Mouse (Mus musculus) neural tube, postnatal 0 days (tissue): ENCODE results near the gene Spem2. TPM values are rescaled to one million over a fixed set of nuclear protein-coding genes. Genes with fewer than 3 reads are reported as not detected.

Experiments
- polyA plus RNA-seq: library from polyadenylated mRNA; unstranded; fragments of >200 nt; fragmentation: Nextera tagmentation; extraction: Ambion mirVana; gene quantifications from 2 replicates; pipeline ENCODE4 v1.2.1, GENCODE M21; 2015

Gene Spem2
- not detected in 2 replicates for polyA plus RNA-seq

DNA sequence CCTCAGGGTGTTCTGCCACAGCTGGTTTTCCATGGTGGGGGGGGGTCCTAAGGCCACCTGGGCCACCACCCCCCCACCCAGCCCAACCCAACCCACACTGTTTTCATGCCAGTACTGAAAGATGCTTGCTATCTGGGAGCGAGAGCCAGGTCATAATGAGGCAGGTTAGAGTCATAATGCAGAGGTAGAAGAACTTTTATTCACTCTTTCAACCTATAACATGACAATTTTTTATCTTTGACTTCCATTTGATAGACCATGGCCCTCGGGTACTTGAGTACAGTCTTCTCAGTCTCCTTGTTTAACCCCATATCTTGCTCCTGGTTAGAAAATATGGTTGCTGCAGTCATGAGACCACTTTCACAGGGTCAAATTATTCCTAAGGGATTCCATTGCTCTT, at the start of gene Spem2:
Gene Spem2, minus strand, starts transcription at position 101 of the 400 bp plus-strand sequence.

DNA sequence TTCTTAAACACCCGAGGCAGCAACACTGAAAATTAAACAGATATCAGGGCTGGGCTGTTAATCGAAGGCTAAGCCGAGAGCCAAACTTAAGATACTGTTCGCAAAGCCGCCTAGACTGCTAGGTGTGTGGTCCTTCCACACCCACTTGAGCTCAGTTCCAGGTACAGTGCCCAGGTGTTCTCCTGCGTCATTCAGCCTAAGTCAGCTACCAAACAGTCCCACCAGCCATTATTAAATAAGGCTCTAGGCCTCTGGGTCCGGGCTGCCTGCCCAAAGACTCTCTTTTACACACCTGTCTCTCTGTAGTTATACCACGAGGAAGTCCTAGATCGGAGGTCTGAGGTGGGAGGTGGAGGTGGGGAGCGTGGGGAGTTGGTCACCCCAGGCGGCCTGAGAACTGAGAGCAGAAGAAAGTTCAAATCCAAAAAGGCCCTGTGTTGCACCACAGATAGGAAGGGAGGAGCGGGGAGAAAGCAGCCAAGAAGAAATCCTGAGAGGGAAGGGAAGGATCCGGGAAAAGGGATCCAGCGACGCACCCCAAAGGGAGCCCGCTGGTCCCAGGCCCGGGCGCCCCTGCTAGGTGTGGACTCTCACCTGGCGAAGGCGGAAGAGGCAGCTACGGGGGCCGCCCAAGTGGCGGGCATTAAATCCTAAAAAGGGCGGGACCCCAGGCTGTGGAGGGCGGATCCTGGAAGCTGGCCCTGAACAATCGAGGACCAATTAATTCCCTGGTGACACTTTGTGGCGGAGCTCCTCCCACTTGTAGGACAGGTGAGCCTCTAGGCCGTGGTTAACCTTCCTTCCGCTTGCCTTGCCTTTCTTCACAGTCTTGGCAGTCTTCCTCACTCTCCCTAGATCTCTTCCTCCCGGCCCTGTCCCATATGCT, 40.1 kb upstream of the Spem2 start, which contains the start of gene Tnk1:
Gene Tnk1, minus strand, starts transcription at position 618 of the 886 bp plus-strand sequence.

DNA sequence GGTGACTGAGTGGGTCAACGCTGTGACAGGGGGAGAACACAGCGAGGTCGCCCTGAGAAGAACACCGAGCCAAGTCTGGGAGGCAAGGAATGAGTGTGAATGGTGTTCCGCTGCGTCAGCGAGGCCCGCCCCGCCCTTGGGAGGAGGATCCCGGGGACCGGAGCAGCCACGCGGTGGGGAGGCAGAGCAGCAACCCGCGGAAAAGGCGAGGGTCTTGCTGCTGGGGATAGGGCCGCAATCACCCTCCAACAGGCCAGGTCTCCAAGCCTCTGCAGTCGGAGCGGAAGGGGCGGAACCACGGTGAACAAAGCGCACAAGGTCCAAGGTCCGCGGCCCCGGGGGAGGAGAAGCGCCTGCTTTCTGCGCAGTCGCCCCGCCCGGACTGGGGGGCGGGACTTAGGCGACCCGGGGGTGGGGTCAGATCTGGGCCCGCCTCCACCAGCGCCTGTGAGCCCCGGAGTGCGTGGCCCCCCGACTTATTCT, 28.0 kb upstream of the Spem2 start, which contains the start of gene Plscr3:
Gene Plscr3, plus strand, starts transcription at position 179 of the 483 bp plus-strand sequence.

DNA sequence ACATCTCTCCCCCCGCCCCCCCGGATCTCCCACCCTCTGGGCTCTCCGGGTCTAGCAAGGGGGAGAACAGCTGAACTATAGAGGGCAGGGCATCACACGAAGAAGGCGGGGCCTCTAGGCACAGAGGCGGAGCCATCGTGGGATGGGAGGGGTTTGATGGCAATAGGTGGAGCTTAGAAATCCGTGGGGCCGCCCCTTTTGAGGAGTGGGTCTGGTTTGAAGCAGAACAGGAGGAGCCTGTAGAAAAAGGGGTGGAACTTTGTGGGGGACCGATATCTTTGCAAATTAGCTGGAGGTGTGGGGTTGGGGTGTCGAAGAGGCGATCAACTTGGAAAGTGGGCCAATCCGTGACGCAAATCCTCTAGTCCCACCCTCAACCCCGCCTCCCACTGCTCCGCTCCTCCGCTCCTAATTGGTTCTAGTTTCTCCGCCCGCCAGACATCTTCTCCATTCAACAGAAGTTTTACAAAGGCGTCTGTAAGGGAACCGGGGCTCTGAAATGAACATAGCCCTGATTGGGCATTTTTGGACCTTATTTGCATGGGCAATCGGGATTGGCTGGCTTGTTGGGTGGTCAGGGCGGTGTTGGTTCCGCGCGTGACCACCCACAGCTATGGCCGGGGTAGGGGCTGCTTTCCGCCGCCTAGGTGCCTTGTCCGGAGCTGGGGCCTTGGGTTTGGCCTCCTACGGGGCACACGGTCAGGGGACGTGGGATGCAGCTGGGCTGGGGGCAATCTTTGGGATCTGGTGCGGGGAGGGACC, 19.9 kb upstream of the Spem2 start, which contains the start of gene Tmem256:
Gene Tmem256, plus strand, starts transcription at position 563 of the 762 bp plus-strand sequence.

DNA sequence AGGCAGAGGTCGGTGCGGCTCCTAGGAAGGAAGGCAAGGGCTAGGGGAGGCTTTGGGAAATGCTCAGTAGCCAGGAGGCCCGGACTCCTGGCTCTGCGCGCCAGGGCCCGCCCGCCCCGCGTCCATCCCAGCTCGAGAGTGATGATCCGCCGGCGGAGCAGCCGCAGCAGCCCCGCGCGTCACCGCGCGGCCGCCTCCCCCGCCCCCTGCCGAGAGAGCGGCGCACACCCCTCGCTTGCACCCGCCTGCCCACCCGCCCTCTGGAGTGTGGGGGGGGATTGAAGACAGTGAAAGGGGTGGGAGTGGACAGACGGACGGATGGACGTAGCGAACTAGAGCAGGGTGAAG, 19.3 kb upstream of the Spem2 start, which contains the start of gene Nlgn2:
Gene Nlgn2, minus strand, starts transcription at position 181 of the 348 bp plus-strand sequence.

DNA sequence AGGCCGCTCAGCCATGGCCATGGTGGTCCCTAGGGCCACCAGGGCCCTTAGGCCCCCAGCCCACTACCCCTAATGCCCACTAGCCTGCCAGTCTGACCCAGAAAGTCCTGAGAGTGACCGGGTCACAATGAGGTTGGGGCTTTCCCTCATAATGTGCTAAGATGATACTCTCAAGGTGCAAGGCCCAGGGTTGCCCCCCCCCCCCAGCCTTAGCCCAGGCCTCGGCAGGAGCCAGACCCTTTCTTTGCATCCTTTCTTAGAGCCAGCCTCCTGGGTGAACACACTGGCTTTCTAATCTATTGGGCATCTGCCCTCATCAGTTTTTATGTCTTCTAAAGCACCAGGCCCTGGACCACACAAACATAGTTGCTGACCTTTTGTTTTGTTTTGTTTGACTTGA, 3.8 kb upstream of the Spem2 start, which contains the start of gene Spem1:
Gene Spem1, minus strand, starts transcription at position 101 of the 400 bp plus-strand sequence.

DNA sequence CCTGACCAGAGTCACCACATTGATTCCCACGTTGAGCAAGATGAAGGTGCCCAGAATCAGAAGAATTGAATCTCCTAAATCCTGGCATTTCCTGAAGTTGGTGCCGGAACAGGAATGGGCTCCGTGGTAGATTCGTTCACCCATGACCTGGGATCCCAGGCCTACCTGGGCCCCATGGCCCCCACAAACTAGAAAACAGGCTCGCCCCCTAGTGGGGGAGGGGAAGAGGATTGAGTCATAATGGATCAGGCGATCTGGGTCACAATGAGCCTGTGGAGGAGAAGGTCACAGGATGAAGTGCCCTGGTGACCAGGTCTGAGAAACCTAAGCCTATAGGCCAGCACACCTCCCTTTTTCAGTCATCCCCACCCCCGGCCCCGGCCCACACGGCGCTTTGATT, 3.1 kb downstream of the Spem2 start, which contains the start of gene Gm39566:
Gene Gm39566, minus strand, starts transcription at position 144 of the 400 bp plus-strand sequence.

DNA sequence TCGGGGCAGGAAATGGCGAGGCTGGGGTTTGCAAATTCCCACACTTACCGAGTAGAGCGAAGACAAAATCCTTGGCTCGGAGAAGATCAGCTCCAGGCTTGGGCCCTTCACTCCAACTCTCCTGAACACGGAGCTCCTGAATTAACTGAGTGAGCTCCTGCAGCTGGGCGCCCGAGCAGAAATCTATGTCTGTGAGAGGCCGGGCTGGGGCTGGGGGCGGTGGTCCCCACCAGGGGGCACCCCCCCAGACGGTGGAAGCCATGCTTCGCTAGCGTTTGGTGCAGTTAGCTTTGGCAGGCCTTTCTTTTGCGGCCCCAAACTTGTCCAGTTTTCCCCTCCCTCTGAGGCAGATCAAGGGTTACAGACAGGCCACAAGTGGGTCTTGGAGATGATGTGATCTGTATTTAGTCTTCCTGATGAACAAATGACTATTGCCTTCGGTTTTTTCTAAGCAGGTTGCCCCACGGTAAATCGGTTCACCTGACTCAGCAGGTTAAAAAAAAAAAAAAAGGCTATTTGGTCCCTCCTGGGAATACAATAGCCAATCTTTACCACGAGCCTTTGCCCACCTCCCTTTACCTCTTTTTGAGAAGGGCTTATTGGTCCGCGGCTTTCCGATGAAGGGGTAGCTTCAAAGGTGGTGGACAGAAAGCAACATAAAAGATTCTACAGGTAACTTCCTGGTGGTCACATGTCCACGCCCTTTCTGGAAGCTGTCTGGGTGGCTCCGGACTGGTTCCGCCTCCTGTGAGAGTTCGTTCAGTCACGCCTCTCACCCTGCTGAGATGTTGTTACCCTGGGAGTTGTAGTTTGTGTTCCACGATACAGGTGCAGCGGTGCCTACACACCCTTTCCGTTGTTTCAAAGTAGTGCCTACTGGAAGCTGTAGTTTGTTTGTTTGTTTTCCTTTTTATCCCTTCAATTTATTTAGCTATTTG, 13.0 kb downstream of the Spem2 start, which contains the start of gene Tmem102:
Gene Tmem102, minus strand, starts transcription at position 653 of the 938 bp plus-strand sequence.

DNA sequence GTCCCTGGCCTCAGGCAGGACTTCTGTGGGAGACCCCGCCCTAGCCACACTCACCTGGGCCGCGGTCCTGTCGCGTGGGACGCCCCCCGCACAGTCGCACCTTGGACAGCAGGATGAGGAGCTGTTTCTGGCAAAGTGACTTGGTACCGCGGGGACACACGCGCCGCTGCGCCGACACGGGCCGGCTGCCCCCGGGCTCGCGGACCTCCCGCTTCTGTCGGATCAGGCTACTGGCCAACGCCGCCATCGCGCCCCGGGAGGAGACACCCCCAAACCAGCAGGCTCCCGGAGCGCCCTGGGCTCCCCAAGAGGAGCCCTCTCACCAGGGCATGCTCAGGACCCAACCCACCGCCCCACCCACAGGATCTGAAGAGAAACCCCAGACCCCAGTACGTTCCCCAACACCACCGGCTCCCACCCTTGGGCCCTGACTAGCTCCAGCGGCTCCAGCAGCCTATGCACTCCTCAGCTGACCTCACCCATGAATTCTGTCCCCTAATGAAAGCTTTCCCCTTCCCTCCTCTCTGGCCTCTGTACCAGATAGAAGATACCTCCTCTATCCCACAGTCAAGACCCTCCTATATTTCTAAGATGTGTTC, 16.8 kb downstream of the Spem2 start, which contains the start of gene Fgf11:
Gene Fgf11, minus strand, starts transcription at position 479 of the 599 bp plus-strand sequence.

DNA sequence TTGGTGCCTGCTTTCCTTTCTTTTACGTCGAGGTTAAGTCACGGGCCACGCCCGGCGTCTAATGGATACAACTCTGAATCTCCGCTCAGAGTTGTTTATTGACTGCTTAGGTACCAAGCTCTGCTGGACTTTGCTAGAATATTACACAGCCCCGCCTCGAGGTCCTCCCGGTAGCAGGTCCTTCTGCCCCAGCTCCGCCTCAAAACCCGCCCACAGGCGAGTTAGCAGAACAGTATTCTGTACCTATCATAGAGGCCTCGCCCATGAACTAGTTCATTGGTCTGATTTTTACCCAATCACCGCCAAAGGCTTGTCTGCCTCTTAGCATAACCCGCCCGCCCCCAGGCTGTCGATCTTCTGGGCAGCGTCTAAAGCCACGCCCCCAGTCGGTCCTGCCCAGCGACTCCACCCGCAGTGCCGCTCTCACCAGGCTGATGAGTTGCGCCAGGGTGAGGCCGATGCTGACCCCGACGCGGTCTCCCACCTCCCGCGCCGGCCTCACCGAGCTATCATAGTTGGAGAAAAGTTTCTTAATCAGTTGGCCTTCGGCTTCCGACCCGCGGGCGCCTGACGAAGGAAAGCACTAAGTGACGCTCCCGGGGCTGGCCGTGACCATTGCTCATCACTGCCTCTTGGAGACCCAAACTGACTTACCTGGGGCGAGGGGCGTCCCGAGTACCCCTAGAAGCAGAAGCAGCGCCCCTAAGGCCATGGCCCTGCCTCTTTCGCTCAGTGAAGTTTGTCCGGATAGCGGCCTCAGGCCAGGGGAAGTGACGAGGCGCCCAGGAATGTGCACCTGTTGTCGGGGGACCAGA, 22.9 kb downstream of the Spem2 start, which contains the start of gene Chrnb1:
Gene Chrnb1, minus strand, starts transcription at position 776 of the 815 bp plus-strand sequence.

Other genes with a start within 250 kb of the Spem2 start
- 12.1 and 13.1 TPM in 2 replicates for gene Wrap53, start 238.2 kb downstream of the Spem2 start, polyA plus RNA-seq
- 31.4 and 33.8 TPM in 2 replicates for gene Trp53, start 238.1 kb downstream of the Spem2 start, polyA plus RNA-seq
- gene Atp1b2, start 212.5 kb downstream of the Spem2 start, polyA plus RNA-seq: 226 and 228 TPM in 2 replicates
- not detected in 2 replicates for gene Shbg, start 200.6 kb downstream of the Spem2 start, polyA plus RNA-seq
- 29.9 and 31.5 TPM in 2 replicates for gene Sat2, start 196.4 kb downstream of the Spem2 start, polyA plus RNA-seq
- gene Fxr2, start 185.5 kb downstream of the Spem2 start, polyA plus RNA-seq: 29.7 and 32.1 TPM in 2 replicates
- gene Sox15, start 163.2 kb downstream of the Spem2 start, polyA plus RNA-seq: 0.36 and 0.46 TPM in 2 replicates
- 113 and 114 TPM in 2 replicates for gene Mpdu1, start 155.8 kb downstream of the Spem2 start, polyA plus RNA-seq
- 14.1 and 18.7 TPM in 2 replicates for gene Cd68, start 152.3 kb downstream of the Spem2 start, polyA plus RNA-seq
- gene Eif4a1, start 146.0 kb downstream of the Spem2 start, polyA plus RNA-seq: 347 and 357 TPM in 2 replicates
- gene Senp3, start 136.4 kb downstream of the Spem2 start, polyA plus RNA-seq: 69.5 and 74.3 TPM in 2 replicates
- 0.92 and 0.93 TPM in 2 replicates for gene Tnfsf13, start 132.7 kb downstream of the Spem2 start, polyA plus RNA-seq
- 7.0 TPM in 2 replicates for gene Tnfsf12, start 122.6 kb downstream of the Spem2 start, polyA plus RNA-seq
- 1.3 and 3.3 TPM in 2 replicates for gene Tnfsfm13, start 122.4 kb downstream of the Spem2 start, polyA plus RNA-seq
- gene Polr2a, start 59.8 kb downstream of the Spem2 start, polyA plus RNA-seq: 9.6 and 10.9 TPM in 2 replicates
- gene Slc35g3, start 56.5 kb downstream of the Spem2 start, polyA plus RNA-seq: 0.09 and 0.15 TPM in 2 replicates
- gene Zbtb4, start 52.6 kb downstream of the Spem2 start, polyA plus RNA-seq: 4.9 and 6.8 TPM in 2 replicates
- 1.3 and 1.5 TPM in 2 replicates for gene Chrnb1, start 22.5 kb downstream of the Spem2 start, polyA plus RNA-seq
- gene Fgf11, start 16.6 kb downstream of the Spem2 start, polyA plus RNA-seq: 7.1 and 8.5 TPM in 2 replicates
- 1.2 and 1.6 TPM in 2 replicates for gene Tmem102, start 12.8 kb downstream of the Spem2 start, polyA plus RNA-seq
- not detected in 2 replicates for gene Gm39566, start 3.2 kb downstream of the Spem2 start, polyA plus RNA-seq
- not detected in 2 replicates for gene Spem1, start 3.7 kb upstream of the Spem2 start, polyA plus RNA-seq
- gene Nlgn2, start 19.3 kb upstream of the Spem2 start, polyA plus RNA-seq: 25.7 and 29.7 TPM in 2 replicates
- 452 and 485 TPM in 2 replicates for gene Tmem256, start 20.0 kb upstream of the Spem2 start, polyA plus RNA-seq
- gene Plscr3, start 27.9 kb upstream of the Spem2 start, polyA plus RNA-seq: 32.3 and 33.8 TPM in 2 replicates
- gene Tnk1, start 40.3 kb upstream of the Spem2 start, polyA plus RNA-seq: 0.15 TPM in 1 of 2 replicates, not detected in the other
- gene Tmem95, start 59.6 kb upstream of the Spem2 start, polyA plus RNA-seq: not detected in 2 replicates
- 2.1 and 2.2 TPM in 2 replicates for gene Kctd11, start 62.9 kb upstream of the Spem2 start, polyA plus RNA-seq
- gene Acap1, start 77.1 kb upstream of the Spem2 start, polyA plus RNA-seq: 0.10 and 0.15 TPM in 2 replicates
- 3.0 and 3.2 TPM in 2 replicates for gene 2810408A11Rik, start 82.5 kb upstream of the Spem2 start, polyA plus RNA-seq
- 13.0 and 19.0 TPM in 2 replicates for gene Neurl4, start 82.6 kb upstream of the Spem2 start, polyA plus RNA-seq
- 48.2 and 58.8 TPM in 2 replicates for gene Gps2, start 95.4 kb upstream of the Spem2 start, polyA plus RNA-seq
- 1,029 and 1,041 TPM in 2 replicates for gene Eif5a, start 103.5 kb upstream of the Spem2 start, polyA plus RNA-seq
- gene Ybx2, start 117.3 kb upstream of the Spem2 start, polyA plus RNA-seq: 3.5 and 5.2 TPM in 2 replicates
- 8.9 and 9.0 TPM in 2 replicates for gene Slc2a4, start 129.7 kb upstream of the Spem2 start, polyA plus RNA-seq
- gene Cldn7, start 146.3 kb upstream of the Spem2 start, polyA plus RNA-seq: not detected in 2 replicates
- 32.8 and 41.1 TPM in 2 replicates for gene Ctdnep1, start 162.7 kb upstream of the Spem2 start, polyA plus RNA-seq
- 161 and 162 TPM in 2 replicates for gene Elp5, start 164.1 kb upstream of the Spem2 start, polyA plus RNA-seq
- gene Gabarap, start 172.7 kb upstream of the Spem2 start, polyA plus RNA-seq: 532 and 552 TPM in 2 replicates
- 41.5 and 47.4 TPM in 2 replicates for gene Phf23, start 177.3 kb upstream of the Spem2 start, polyA plus RNA-seq
- 16.9 and 19.7 TPM in 2 replicates for gene Dvl2, start 182.1 kb upstream of the Spem2 start, polyA plus RNA-seq
- 67.1 and 67.9 TPM in 2 replicates for gene Acadvl, start 196.9 kb upstream of the Spem2 start, polyA plus RNA-seq
- 23.8 and 24.9 TPM in 2 replicates for gene Dlg4, start 198.5 kb upstream of the Spem2 start, polyA plus RNA-seq
- gene Asgr1, start 235.6 kb upstream of the Spem2 start, polyA plus RNA-seq: 4.8 and 7.3 TPM in 2 replicates